Mouse (Mus musculus) liver, postnatal 0 days (tissue): Measurements from ENCODE around the gene Ccdc69.

Experiments used
- CTCF ChIP-seq: sonication (generic); IDR thresholded peaks from 2 replicates; pipeline ENCODE4 v1.5.1; 2016; ENCODE audit warnings: antibody characterized with exemption, low read depth
- EP300 ChIP-seq: IDR thresholded peaks from 2 replicates; pipeline ENCODE4 v1.6.1; 2016; ENCODE audit warnings: antibody characterized with exemption, low read depth, mild to moderate bottlenecking

- no peak for TF ChIP-seq CTCF
- no peak for TF ChIP-seq EP300
These were observed 571 bp upstream of the Ccdc69 start for GRCm38 (mm10) chr11:55078502-55078901.
